Comparison of ENCODE assay signal across 10 mouse cellular contexts in the genomic region with DNA sequence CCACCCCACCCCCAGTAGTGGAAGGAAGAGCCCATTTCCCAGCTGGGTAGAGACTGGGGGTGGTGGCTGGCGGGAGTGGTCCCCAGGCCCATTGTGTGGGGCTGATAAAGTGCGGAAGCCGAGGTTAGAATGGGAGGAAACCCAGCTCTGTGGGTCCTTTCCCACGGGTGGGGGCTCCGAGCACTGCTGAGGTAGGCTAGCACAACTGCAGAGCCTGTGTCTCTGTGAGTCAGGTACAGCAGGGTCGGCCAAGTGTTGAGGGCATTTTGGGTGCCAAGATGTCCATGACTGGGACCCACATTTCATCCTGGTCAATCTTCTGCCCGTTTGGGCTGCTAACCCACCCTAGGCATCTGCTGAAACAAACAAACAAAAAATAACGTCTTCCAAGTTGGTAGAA.
DNase-seq lines count a peak whose midpoint lies in the region; ATAC-seq lines count a peak whose summit lies in the region.
"Had no signal": no experiment of that assay in that cellular context is flagged by ENCODE, and none has a peak within 500 bp of the region (broad histone marks: within the 10 kb centered on the region; RNA-seq: fewer than 3 reads in every experiment).

No protein-coding gene starts in this region.

- peaks cover 67% of the 10 kb centered on the region for H3K36me3 ChIP-seq in midbrain, embryonic 10.5 days
- H3K36me3 ChIP-seq in midbrain, embryonic 11.5 days (ENCODE audit: control insufficient read depth, insufficient read depth, low read length): peaks cover 5% of the 10 kb centered on the region; the same call in 1 of the 2 replicates
- peaks cover 51% of the 10 kb centered on the region for H3K36me3 ChIP-seq in hindbrain, embryonic 13.5 days

- H3K27me3 ChIP-seq in midbrain, embryonic 10.5 days (ENCODE audit: low read depth, poor library complexity, severe bottlenecking): no peaks in the 10 kb centered on the region
- H3K27me3 ChIP-seq in midbrain, embryonic 11.5 days (ENCODE audit: control insufficient read depth, insufficient read depth, low read length): no peaks in the 10 kb centered on the region
- H3K27me3 ChIP-seq in hindbrain, embryonic 13.5 days: no peaks in the 10 kb centered on the region

- no peak overlapping the region for H3K4me2 ChIP-seq in midbrain, embryonic 11.5 days
- no peak overlapping the region for H3K4me2 ChIP-seq in hindbrain, embryonic 13.5 days

- peak; percentile 47 to 62 for DNase-seq in adrenal gland, adult (ENCODE audit: inconsistent age in 2 of 2, low spot score in 1 of 2)
- DNase-seq in adrenal gland, postnatal 25 days: no peak
- no peak for DNase-seq in midbrain, embryonic 10.5 days (ENCODE audit: low spot score)
- no peak for DNase-seq in midbrain, embryonic 11.5 days (ENCODE audit: low spot score, missing footprints)
- DNase-seq in lung, postnatal 4 days: peak; percentile 62 to 81
- DNase-seq in MN1 (ENCODE audit: low spot score): no peak
- no peak for DNase-seq in left cerebral cortex, postnatal 14 days (ENCODE audit: low spot score in 2 of 2)
- DNase-seq: right cerebral cortex, postnatal 25 days had no signal

- 0 out of 2 replicates have a peak overlapping the region, but pooled peaks have one; percentile 3 for H3K27ac ChIP-seq in midbrain, embryonic 10.5 days (replicated peaks)
- H3K27ac ChIP-seq in midbrain, embryonic 11.5 days (ENCODE audit: low read depth, low read length): no peak overlapping the region
- peak overlapping the region; percentile 64; the same call in 1 of the 2 replicates for H3K27ac ChIP-seq in hindbrain, embryonic 13.5 days
- H3K27ac ChIP-seq: macrophage had no signal

- H3K9me3 ChIP-seq in midbrain, embryonic 10.5 days (replicated peaks): no peaks in the 10 kb centered on the region
- H3K9me3 ChIP-seq in midbrain, embryonic 11.5 days (ENCODE audit: control insufficient read depth, low read length): no peaks in the 10 kb centered on the region
- no peaks in the 10 kb centered on the region for H3K9me3 ChIP-seq in hindbrain, embryonic 13.5 days

- peaks cover 63% of the 10 kb centered on the region for H3K4me1 ChIP-seq in midbrain, embryonic 10.5 days
- peaks cover 15% of the 10 kb centered on the region for H3K4me1 ChIP-seq in midbrain, embryonic 11.5 days (ENCODE audit: control insufficient read depth, insufficient read depth, low read length)
- H3K4me1 ChIP-seq in hindbrain, embryonic 13.5 days (replicated peaks): peaks cover 73% of the 10 kb centered on the region

- ATAC-seq in midbrain, embryonic 11.5 days (ENCODE audit: low FRiP score): no peak
- no peak for ATAC-seq in hindbrain, embryonic 13.5 days (ENCODE audit: low FRiP score)

- no peak overlapping the region for H3K9ac ChIP-seq in midbrain, embryonic 11.5 days (ENCODE audit: low read length)
- no peak overlapping the region for H3K9ac ChIP-seq in hindbrain, embryonic 13.5 days

- WGBS in midbrain, embryonic 10.5 days: 78% methylated on average over 8 of the region's 8 CpGs
- 77% methylated on average over 8 of the region's 8 CpGs for WGBS in midbrain, embryonic 11.5 days
- 74% methylated on average over 8 of the region's 8 CpGs for WGBS in hindbrain, embryonic 13.5 days

- H3K4me3 ChIP-seq in midbrain, embryonic 10.5 days: no peak overlapping the region
- H3K4me3 ChIP-seq in midbrain, embryonic 11.5 days (ENCODE audit: low read depth, low read length): no peak overlapping the region
- no peak overlapping the region for H3K4me3 ChIP-seq in hindbrain, embryonic 13.5 days

- intact Hi-C loops in left cerebral cortex, postnatal 14 days (cut with DNase I): loop anchor here (5.0 kb wide), 1 partner anchor 427 kb away; no protein-coding TSS in a partner anchor

Comparison
In these comparisons a context has a peak if more than half of its experiments do, and no peak if none do; other contexts are left out.
1. DNase-seq: peak in adrenal gland, adult (2 of 2) and lung, postnatal 4 days (2 of 2); none in adrenal gland, postnatal 25 days (single experiment), midbrain, embryonic 10.5 days (single experiment), midbrain, embryonic 11.5 days (single experiment), MN1 (single experiment) and left cerebral cortex, postnatal 14 days (0 of 2).